Mouse (Mus musculus) liver, postnatal 0 days (tissue): ENCODE results near the gene Ndfip2.

ENCODE experiments used
- CTCF ChIP-seq: sonication (generic); IDR thresholded peaks from 2 replicates; pipeline ENCODE4 v1.5.1; 2016; ENCODE audit warnings: antibody characterized with exemption, low read depth
- EP300 ChIP-seq: IDR thresholded peaks from 2 replicates; pipeline ENCODE4 v1.6.1; 2016; ENCODE audit warnings: antibody characterized with exemption, low read depth, mild to moderate bottlenecking

DNA sequence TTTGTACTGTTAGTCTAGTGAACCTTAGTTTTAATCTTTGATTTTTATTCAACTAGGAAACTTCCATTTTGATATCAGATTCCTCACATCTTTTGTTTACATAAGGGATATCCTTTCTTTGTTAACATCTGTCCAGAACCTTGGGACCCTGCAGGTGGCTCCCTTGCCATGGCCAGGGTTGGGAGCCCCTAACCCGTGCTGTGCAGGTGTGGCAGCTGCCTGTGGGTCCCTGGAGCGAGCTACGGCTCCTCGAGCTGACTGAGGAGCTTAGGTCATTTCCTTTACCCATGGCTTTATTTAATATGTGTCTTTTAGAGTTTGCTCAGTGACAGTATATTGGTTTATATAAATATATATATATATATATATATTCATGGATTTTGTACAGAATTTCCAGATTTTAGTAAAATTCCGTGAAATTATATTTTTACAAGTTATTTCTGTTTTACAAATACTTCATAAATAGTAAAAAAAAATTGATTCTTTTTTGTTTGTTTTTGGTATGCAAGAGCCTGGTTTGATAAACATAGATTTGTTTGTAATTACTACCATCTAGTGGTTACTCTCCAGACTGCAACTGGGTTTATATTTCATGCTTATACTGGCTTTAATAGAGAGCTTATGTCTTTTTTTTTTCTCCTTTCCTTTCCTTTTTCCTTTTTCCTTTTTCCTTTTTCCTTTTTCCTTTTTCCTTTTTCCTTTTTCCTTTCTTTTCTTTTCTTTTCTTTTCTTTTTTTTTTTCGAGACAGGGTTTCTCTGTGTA lies 37.6 kb downstream of the Ndfip2 start:
- TF ChIP-seq CTCF (peak; percentile 60), EP300 (no peak)
